Mouse (Mus musculus) c-Kit-positive CD71-negative TER-119-negative erythroid progenitor cells, embryonic 14.5 days (primary cell): Measurements from ENCODE around the gene Ddx10.
A peak's percentile ranks its signal among the peaks of the same experiment; 100 is the strongest.
"Not testable (repeated sequence)": the region's sequence is repeated elsewhere in the genome, so short reads cannot be mapped to it uniquely, and the experiment has no call there.

Experiments
- DNase-seq: peaks from one replicate; pipeline ENCODE4 v3.0.0-alpha.2; 2013; ENCODE audit warnings: low read depth

Ddx10 gene

GRCm38 (mm10) chr9:53144266-53144665 is 103.6 kb downstream of the Ddx10 start:
- peak; percentile 24 for DNase-seq

GRCm38 (mm10) chr9:53143508-53143907 is 104.3 kb downstream of the Ddx10 start:
- no peak for DNase-seq

GRCm38 (mm10) chr9:53142424-53142823 is 105.4 kb downstream of the Ddx10 start:
- not testable (repeated sequence) for DNase-seq

- DNase-seq, result no peak
These were observed 107.2 kb downstream of the Ddx10 start for GRCm38 (mm10) chr9:53140610-53141165.

GRCm38 (mm10) chr9:53132826-53133225 is 115.0 kb downstream of the Ddx10 start:
- DNase-seq, result no peak

GRCm38 (mm10) chr9:53130460-53130859 is 117.4 kb downstream of the Ddx10 start:
- DNase-seq, result no peak

GRCm38 (mm10) chr9:53101103-53101502 is 146.8 kb downstream of the Ddx10 start:
- no peak for DNase-seq

- DNase-seq, result no peak
These were observed 152.3 kb downstream of the Ddx10 start for GRCm38 (mm10) chr9:53095319-53096165.

- no peak for DNase-seq
These were observed 153.3 kb downstream of the Ddx10 start for GRCm38 (mm10) chr9:53094536-53094935.

GRCm38 (mm10) chr9:53077626-53078025 is 170.2 kb downstream of the Ddx10 start:
- DNase-seq, result no peak

- no peak for DNase-seq
These were observed 171.9 kb downstream of the Ddx10 start for GRCm38 (mm10) chr9:53075931-53076330.

- no peak for DNase-seq
These were observed 173.4 kb downstream of the Ddx10 start for GRCm38 (mm10) chr9:53074443-53074842.

- DNase-seq, result no peak
These were observed 174.2 kb downstream of the Ddx10 start for GRCm38 (mm10) chr9:53073576-53074112.

- DNase-seq, result no peak
These were observed 175.8 kb downstream of the Ddx10 start for GRCm38 (mm10) chr9:53072088-53072487.

GRCm38 (mm10) chr9:53070875-53071524 is 176.9 kb downstream of the Ddx10 start:
- DNase-seq, result no peak

- DNase-seq, result no peak
These were observed 179.7 kb downstream of the Ddx10 start for GRCm38 (mm10) chr9:53068166-53068565.

GRCm38 (mm10) chr9:53066428-53066827 is 181.4 kb downstream of the Ddx10 start:
- DNase-seq, result no peak

- DNase-seq, result no peak
These were observed 182.8 kb downstream of the Ddx10 start for GRCm38 (mm10) chr9:53065028-53065427.

- no peak for DNase-seq
These were observed 183.3 kb downstream of the Ddx10 start for GRCm38 (mm10) chr9:53064531-53064930.

GRCm38 (mm10) chr9:53055306-53055705 is 192.5 kb downstream of the Ddx10 start:
- DNase-seq, result no peak
